Mouse (Mus musculus): Measurements from ENCODE around the gene Actr2. TPM values are rescaled to one million over a fixed set of nuclear protein-coding genes. Genes with fewer than 3 reads are reported as not detected.
"Not testable (repeated sequence)": the region's sequence is repeated elsewhere in the genome, so short reads cannot be mapped to it uniquely, and the experiment has no call there.

The Actr2 gene
- 100 to 1,000 TPM in 1 of 2 experiments, 10 to 100 TPM in 1; 95.8 to 107 TPM for total RNA-seq (2021)

DNA sequence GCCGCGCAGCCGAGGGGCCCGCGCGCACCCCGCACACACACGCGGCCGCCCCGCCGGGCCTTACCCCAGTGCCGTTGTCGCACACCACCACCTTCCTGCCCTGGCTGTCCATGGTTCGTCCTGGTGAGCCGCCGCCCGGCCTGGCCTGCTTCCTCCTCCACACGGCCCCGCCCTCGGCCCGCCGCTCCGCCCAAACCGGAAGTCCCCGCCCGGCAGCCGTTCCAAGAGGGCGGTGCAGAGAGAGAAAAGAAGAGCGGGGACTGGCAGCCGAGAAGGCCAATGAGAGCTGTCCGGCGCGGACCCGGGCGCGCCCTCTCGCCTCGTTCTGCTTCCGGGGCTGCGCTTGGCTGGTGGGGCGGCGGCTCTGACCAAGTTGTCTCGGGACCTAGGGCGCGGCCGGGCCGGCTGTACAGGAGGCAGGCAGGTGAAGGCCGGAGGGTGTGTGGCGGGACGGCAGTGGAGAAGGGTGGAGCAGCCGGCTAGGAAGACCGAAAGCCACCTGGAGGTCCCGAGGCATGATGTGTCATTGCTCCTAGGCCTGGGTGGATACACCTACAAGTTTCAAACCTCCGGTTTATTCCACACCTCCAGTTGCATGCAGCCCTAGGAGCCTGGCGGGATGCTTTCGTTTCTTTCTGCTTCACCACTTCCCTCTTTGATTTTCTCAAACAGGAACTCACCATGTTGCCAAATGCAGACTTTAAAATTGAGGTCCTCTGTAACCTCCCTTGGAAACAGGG, at the start of gene Actr2:
Actr2 (minus strand) TSS at position 173 of the 740 bp plus-strand sequence.
- intact Hi-C loops (cut with DNase I), result loop anchor here (2.0 kb wide), 1 partner anchor 188 kb away; the partner anchor contains the start of gene Spred2
- DNase-seq, result peak; percentile 98 to 99

DNA sequence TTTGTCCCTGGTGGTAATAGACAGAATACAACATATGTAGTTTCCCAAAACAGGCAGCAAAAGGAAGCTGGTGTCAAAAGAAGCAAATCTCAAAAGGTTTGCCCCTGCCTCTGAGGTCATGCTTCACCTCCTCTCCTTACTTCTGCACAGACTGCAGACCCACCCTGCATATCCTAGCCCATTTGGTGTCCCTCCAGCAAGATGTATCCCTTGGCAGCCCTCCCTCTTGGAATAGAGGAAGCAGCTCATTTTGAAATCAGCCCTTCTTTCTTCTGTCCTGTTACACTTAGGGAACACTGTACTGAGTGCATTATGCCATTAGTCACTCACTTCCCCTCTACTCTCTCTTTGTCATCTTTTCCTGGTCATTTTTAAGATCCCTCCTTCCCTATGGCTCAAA, 46.2 kb upstream of the Actr2 start:
- DNase-seq, result peak in 1 of 2 experiments; percentile 11
- intact Hi-C loops (cut with DNase I), result no loop called here

DNA sequence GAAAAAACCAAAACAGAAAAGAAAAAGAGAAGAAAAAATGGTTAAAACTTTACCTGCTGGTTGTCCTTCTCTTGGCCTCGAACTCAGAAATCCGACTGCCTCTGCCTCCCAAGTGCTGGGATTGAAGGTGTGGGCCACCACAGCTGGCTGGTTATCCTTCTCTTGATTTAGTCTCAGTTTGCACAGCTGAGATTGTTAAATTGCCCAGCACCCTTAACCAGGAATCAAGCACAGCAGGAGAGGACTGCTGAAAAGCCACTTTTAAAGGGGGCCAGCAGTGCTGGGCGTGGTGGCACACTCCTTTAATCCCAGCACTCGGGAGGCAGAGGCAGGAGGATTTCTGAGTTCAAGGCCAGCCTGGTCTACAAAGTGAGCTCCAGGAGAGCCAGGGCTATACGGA, 40.8 kb upstream of the Actr2 start:
- intact Hi-C loops (cut with DNase I); DNase-seq: not testable (repeated sequence)

DNA sequence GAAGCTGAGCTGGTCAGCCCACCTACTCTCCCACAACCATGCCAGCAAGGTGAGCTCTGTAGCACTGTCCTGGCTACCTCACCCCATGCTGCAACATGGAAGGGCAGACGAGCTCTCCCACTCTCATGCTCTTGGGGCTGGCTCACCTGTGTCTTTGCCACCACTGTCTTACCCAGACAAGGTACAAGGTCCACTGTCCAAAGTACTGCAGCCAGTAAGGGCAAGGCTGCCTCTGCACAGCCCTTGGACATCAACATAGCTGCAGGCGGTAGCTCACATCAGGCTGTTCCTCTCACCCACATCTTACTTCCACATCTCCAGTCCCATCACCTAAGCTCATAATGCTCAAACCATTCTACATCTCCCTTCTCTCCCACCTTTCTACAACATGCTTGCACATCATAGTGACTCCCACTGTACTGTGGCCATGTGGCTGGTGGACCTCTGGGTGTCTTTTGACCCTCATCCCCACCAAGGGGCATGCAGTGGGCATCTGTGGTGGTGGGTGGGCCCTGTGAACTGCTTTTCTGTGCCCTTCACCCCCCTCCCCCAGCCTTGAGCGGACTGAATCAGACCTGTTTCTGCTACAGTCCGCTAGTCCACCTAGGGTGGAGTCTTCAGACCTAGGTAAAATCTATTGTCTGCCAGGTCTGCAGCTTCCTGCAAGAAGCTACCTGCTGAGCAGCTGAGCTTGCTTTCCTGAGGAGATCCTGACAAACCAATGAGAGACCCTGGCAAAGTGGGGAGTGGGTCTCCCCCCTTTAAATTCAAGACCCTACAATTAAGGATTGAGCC, 39.6 kb upstream of the Actr2 start:
- intact Hi-C loops (cut with DNase I), result no loop called here
- DNase-seq, result no peak

DNA sequence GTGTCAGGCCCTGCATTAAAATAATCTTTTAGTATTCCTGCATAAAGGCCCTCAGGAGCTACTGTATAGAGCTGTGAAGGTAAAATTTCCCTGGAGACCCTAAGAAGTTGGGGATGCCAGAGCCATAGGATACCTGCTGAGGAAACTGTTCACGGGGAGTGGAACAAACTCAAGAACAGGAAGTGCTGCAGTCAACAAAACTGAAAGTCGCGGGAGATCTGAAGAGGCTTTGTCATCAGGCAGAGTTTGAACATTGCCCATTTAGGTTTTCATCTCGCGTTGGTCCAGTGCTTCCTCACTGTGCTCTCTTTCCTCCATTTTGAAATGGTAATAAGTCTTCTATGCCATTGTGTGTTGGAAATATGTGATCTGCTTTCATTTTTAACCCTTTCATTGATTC, 38.6 kb upstream of the Actr2 start:
- intact Hi-C loops (cut with DNase I), result no loop called here
- DNase-seq, result no peak

DNA sequence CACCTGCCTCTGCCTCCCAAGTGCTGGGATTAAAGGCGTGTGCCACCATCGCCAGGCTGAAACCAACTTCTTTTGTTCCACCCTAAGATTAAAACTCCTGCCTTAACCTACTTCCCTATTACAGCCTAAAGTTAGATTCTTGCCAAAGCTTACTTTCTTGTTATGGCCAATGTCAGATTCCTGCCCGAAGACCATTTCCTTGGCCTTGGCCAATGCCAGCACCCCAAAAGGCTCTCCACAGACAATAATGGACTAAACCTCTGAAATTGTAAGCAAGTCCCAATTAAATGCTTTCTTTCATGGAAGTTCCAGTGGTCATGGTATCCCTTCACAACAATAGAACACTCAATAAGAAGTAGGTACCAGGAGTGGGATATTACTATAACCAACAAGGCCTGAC, 37.2 kb upstream of the Actr2 start:
- DNase-seq, result no peak

DNA sequence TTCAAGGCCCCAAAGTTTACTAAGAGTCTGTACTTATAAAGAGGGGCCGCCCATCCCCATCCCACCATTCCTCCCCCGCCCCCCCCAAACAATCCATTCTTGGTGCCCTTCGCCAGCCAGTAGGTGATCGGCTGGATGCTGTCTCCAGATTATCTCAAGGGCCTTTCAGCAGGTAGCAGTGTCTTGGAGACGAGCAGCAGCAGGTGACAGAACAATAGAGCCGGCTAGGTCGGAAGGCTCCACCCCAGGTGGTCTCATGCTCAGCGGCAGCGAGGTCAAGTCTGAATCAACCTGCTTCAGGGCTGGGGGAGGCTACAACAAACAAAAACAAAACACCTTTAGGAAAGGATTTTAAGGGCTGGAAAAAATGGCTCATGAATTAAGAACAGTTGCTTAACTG, 32.7 kb upstream of the Actr2 start:
- intact Hi-C loops (cut with DNase I), result no loop called here
- DNase-seq, result no peak

More for the DNA sequence above, 37.2 kb upstream of the Actr2 start:
- intact Hi-C loops (cut with DNase I), result no loop called here

DNA sequence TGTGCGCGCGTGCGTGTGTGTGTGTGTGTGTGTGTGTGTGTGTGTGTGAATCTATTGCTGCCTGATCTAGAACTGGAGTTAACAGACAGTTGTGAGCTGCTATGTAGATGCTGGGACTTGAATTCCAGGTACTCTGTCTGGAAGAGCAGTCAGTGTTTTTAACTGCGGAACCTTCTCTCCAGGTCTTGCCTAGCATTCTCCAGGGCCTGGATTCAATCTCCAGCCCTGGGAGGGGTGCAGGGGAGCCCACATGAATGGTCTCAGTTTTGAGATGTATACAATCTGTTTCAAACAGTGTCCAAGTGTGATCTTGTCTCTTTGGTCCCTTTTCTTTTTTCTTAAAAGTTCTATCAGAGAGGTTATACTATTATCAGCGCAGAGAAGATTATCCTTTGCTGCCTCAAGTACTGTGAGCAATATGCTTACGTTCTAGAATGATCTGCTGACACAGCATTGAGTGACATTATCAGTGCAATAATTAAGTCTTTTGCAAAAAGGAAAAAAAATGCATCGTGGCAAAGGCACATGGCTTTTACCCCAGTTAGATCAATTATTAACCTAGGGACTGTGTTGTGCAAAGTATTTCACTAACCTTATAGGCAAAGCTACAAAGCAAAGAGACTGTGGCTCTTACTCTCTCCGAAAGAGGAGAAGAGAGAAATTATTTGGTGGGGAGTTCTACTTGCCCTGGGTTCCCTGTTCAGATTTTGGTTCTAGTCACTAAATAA, 32.0 kb upstream of the Actr2 start:
- DNase-seq, result no peak
- intact Hi-C loops (cut with DNase I), result no loop called here

DNA sequence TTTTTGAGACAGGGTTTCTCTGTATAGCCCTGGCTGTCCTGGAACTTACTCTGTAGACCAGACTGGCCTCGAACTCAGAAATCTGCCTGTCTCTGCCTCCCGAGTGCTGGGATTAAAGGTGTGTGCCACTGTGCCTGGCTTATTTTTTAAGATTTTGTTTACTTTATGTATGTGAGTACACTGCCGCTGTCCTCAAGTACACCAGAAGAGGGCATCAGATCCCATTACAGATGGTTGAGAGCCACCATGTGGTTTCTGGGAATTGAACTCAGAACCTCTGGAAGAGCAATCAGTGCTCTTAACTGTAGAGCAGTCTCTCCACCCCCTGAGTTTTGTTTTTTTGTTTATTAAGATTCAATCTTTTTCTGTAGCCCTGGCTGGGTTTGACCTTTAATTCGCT, 31.0 kb upstream of the Actr2 start:
- intact Hi-C loops (cut with DNase I); DNase-seq: not testable (repeated sequence)

DNA sequence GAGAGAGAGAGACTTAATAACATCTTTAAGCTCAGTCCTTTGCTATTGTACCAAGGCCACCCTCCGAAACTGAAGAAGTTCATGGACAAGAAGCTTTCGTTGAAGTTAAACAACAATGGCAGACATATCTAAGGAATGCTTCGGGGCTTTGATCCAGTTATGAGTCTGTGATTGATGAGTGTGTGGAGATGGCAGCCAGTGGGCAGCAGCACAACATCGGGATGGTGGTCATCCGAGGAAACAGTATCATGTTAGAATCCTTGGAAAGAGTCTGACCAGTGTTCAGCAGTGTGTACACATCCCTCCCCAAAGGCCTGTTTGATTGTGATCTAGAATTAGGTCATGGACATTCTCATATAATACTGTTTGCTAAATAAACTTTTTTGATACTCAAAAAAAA, 29.8 kb upstream of the Actr2 start:
- no peak for DNase-seq
- intact Hi-C loops (cut with DNase I), result no loop called here

DNA sequence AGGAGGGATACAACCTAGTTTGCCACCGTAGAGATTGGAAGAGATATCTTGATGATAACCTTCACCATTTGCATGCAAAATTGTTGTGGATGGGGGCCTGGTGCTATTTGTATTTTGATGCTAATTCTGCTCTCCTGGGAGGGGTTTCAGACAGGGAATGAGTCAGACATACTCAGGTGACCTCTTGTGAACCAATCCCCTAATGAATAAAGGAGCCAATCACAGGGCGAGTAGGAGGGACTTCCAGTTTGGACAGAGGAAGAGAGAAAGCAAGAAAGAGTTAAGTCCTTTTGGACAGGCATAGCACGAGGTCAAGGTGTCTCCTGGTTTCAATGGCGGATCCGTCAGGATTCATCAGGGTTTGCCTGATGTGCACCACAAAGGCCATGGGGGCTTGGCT, 27.6 kb upstream of the Actr2 start:
- intact Hi-C loops (cut with DNase I), result no loop called here

DNA sequence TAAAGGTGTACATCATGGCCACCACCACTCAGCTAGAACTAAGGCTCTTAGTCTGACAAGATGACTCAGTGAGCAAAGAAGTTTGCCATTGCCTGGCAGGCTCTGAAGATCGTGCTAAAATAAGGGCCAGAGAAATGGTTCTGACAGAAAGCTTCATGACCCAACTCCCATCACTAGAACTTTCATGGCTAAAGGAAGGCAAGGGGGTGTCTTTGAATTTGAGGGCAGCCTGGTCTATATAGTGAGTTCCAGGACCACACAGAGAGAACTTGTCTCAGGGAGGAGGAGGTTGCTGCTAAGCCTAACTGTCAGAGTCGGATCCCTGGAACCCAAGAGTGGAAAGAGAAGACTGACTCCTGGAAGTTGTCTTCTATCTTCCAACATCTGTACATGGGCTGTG, 27.0 kb upstream of the Actr2 start:
- intact Hi-C loops (cut with DNase I), result no loop called here
- no peak for DNase-seq

More for the DNA sequence above, 27.6 kb upstream of the Actr2 start:
- DNase-seq, result no peak

DNA sequence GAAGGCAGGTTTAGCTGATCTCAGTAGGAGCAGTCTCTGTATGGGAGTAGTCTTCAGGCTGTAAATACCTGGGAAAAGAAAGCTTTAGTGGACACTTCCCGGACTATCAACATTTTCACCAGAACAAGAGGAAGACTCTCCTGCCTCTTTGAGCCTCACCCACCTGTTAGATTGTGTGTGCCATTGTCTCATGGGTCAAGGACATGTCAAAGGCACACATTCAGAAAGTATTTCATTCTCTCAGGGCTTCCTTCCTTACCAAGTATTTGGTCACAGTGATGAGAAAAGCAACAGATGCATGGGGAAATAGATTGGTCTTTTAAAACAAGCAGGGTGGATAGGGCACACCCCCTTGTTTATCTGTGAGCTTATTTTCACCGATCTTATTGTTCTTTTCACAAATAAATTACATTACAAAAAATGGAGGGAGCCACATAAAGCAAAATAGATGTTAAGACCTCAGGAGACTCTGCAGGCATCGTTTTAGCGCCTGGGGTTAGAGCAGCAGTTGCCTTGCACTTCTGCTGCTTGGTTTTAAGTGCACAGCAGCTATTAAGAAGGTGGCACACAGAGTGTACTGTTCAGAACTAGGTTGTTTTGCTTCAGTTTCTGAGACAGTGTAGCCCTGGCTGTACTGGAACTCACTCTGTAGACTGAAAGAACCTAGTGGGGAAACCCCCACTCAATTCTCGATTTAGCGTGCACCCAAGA, 25.9 kb upstream of the Actr2 start:
- no peak for DNase-seq

DNA sequence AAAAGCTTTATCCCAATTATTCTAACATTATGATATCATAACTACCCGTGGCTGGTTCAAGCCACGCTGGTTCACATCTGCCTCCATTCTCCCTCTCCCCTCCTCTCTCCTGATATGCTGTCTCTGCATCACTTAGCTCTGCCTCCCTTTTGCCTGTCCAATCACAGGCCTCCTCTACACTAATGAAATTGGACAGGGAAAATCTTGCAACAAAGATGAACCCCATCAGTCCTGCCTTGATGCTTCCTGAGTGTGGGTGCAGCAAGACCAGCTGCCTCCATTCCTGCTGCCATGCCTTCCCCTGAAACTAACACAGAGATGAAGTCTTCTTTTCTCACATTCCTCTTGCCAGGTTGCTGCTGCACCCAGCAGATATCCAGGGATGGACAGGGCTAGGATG, 25.2 kb upstream of the Actr2 start:
- intact Hi-C loops (cut with DNase I), result no loop called here
- DNase-seq, result no peak

More for the DNA sequence above, 25.9 kb upstream of the Actr2 start:
- intact Hi-C loops (cut with DNase I), result no loop called here

DNA sequence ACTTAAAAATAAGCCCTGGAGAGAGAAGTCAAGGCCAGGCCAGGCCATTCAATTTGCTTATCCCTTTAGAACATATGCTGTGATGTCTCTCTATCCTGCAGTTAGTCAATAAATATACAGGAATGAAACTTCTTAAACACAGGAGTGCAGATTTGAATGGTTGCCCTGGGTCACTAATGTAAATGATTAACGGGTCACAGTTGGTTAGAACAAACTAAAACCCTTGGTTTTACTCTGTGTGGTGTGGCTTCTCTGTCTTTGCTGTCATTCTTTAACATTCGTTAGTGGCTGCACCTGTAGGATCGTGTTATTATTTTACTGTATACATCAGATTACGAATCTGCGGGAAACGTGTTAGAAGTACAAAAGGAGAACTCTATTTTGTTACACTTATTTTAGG, 23.6 kb upstream of the Actr2 start:
- intact Hi-C loops (cut with DNase I), result no loop called here

DNA sequence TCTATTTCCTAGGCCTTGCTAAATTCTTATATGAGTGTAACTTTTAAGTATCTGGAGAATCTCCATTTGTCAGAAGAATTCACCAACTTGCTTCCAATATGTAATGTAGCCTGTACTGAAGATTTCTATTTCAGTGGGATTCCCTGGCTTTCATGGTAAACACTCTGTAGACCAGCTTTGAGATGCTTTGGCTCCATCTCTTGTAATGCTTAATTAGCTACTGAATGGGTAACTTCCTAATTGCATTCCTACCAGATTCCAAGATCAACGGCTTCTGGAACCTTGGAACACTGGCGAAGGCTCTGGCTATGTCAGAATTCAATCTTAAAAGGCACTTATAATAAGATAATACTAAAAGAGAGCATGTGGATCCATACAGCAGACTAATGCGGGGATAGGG, 22.2 kb upstream of the Actr2 start:
- intact Hi-C loops (cut with DNase I), result loop anchor here (5.0 kb wide), 3 partner anchors 112 to 197 kb away; partner anchors contain the start of genes Cep68 and Slc1a4
- DNase-seq, result not testable (repeated sequence)

More for the DNA sequence above, 23.6 kb upstream of the Actr2 start:
- DNase-seq, result no peak

DNA sequence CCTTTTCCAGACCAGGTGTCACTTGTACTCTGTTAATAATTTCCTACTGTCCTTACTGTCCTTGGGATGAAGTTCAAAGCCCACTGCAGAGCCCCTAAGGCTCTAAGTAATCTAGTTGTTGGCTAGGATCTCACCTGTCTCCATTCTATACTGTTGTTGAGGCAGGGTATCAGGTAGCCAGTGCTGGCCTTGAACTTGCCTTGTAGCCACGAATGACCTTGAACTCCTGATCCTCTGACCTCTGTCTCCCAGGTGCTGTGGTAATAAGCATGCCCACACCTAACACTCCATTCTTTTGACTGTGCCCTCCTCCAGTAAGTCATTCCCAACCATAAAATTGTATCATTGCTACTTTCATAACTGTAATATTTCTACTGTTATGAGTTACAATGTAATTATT, 21.0 kb upstream of the Actr2 start:
- intact Hi-C loops (cut with DNase I), result loop anchor here (1.0 to 5.0 kb wide), 5 partner anchors 67 to 267 kb away; partner anchors contain the start of genes Cep68, Rab1a and Slc1a4
- no peak for DNase-seq

DNA sequence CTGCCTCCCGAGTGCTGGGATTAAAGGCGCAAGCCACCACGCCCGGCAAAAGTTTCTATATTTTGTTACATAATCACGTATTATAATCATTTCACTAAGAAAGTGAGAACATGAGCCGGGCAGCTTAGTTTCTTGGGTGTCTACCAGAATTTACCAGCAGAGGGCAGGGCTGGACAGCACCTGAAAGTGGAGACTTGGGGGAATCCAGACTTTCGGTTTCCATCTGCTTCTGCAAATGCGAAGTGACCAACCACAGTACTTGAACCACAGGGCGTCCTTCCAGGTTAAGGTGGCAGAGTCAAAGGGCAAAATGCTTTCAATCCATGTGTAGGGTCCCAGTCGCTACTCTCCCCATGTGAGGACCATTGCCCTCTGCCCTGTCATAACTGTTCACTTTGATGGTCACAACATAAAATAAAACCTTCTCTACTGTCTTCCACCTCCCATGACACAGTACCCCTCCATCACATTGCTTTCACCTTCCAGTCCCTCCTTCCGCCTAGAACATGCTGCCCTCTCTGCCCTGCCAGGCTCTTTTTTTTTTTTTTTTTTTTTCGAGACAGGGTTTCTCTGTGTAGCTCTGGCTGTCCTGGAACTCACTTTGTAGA, 20.3 kb upstream of the Actr2 start:
- intact Hi-C loops (cut with DNase I), result loop anchor here (1.0 to 5.0 kb wide), 5 partner anchors 68 to 267 kb away; partner anchors contain the start of genes Cep68, Rab1a and Slc1a4
- peak; percentile 87 to 93 for DNase-seq

DNA sequence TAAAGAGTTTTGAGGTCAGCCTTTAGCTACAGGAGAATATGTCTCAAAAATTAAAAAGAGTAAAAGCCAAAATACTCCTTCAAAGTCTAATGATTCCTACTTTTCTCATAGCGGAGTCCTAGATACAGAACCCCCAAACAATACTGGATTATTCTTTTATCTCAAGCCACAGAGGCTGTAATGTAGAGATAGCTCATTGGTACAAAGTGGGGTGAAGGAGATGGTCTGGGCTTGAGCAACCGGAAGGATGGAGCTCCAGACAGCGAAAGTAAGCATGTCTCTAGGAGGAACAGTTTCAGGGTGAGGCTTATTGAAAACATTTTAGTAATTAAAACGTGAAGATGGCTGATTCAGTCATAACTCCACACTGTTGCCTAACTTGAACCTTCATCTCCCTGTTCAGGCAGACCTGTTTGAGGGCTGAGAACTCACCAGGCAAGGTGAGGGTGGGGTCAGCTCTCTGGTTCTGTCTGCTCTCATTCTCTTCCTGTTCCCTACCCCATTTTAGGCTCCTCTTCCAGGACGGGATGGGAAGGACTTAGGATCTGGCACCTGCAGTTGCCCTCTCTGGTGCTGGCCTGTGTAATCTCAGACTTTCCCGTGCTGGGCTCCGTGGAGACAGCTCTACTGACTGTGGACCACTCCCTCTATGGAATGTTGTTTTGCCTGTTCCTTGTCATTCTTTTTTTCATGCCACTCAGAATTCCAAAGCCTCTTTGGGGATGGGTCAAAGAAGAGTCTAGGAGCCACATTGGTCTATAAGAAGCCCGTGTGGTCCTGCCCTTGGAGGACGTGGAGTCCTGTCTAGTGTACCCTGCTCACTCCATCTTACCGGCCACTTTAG, 14.2 kb upstream of the Actr2 start:
- intact Hi-C loops (cut with DNase I), result no loop called here
- no peak for DNase-seq
